ENCODE assay signal across 8 mouse cellular contexts in the genomic region with DNA sequence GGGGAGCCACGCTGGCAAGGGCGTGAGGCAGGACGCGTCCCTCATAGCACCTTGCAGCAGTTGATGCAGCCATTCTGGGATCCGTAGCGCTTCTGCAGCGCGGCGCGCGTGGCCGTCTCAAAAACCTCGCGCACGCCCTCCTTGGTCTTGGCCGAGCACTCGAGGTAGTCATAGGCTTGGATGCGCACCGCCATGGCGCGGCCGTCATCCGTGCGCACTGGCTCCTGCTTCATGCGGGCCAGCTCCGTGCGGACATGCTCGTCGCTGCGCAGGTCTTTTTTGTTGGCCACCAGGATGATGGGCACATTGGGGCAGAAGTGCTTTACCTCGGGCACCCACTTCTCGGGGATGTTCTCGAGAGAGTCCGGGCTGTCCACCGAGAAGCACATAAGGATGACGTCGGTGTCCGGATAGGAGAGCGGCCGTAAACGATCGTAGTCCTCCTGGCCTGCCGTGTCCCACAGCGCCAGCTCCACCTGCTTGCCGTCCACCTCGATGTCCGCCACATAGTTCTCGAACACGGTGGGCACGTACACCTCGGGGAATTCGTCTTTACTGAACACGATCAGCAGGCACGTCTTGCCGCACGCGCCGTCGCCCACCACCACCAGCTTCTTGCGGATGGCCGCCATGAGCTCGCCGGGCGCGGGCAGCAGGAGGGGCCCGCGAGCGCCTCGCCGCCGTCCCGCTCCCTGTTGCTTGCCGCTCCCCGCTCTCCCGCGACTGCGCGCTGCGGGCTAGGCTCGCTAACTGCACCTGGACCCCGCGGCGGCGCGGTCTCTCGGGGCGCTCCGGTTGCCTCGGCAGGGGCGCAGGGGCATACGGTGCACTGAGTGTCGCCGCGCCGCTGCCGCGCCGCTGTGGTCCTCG. TPM values are rescaled to one million over a fixed set of nuclear protein-coding genes. Genes with fewer than 3 reads are reported as not detected.
DNase-seq lines count a peak whose midpoint lies in the region; ATAC-seq lines count a peak whose summit lies in the region.

No protein-coding gene starts in this region.

- peak overlapping the region; percentile 95 for H3K27ac ChIP-seq in brown adipose tissue, adult 24 weeks (replicated peaks; ENCODE audit: low read depth, low read length)
- H3K27ac ChIP-seq in forebrain, embryonic 15.5 days (replicated peaks): peak overlapping the region; percentile 100

- H3K9me3 ChIP-seq in forebrain, embryonic 15.5 days: no peaks in the 10 kb centered on the region

- peak overlapping the region; percentile 76 for H3K4me3 ChIP-seq in brown adipose tissue, adult 24 weeks (ENCODE audit: insufficient read depth, low read depth, low read length)
- peak overlapping the region; percentile 89 for H3K4me3 ChIP-seq in forebrain, embryonic 15.5 days

- WGBS in forebrain, embryonic 15.5 days: under 1% methylated on average over 99 of the region's 99 CpGs

- H3K27me3 ChIP-seq in forebrain, embryonic 15.5 days: no peaks in the 10 kb centered on the region

- peaks cover 6% of the 10 kb centered on the region; the same call in 1 of the 2 replicates for H3K4me1 ChIP-seq in brown adipose tissue, adult 24 weeks (ENCODE audit: control insufficient read depth, insufficient read depth, insufficient read length, low read length)
- H3K4me1 ChIP-seq in forebrain, embryonic 15.5 days: peaks cover 37% of the 10 kb centered on the region

- ATAC-seq in forebrain, embryonic 15.5 days (replicated peaks): peak; percentile 62

- no peaks in the 10 kb centered on the region for H3K36me3 ChIP-seq in forebrain, embryonic 15.5 days

- intact Hi-C loops in heart, postnatal 25 days (cut with DNase I): no loop called here

- H3K4me2 ChIP-seq in forebrain, embryonic 15.5 days (replicated peaks): peak overlapping the region; percentile 83

- DNase-seq in MN1 (ENCODE audit: low spot score): peak; percentile 79
- peak; percentile 42 for DNase-seq in heart, postnatal 25 days (ENCODE audit: low spot score)
- peak; percentile 64 for DNase-seq in layer of hippocampus, adult 9-11 months
- DNase-seq in lung, postnatal 36 days: peak; percentile 65
- DNase-seq in retina, embryonic 14.5 days (ENCODE audit: low spot score): peak; percentile 74
- DNase-seq in c-Kit-positive CD71-positive TER-119-positive erythroid progenitor cells, embryonic 14.5 days (ENCODE audit: low spot score): no peak

- H3K9ac ChIP-seq in forebrain, embryonic 15.5 days (replicated peaks): peak overlapping the region; percentile 98

RNA-seq across cellular contexts. Expression of gene Rhob, which starts 0.6 kb away (rescaled TPM):
- 106 and 193 TPM in 2 replicates for polyA plus RNA-seq in brown adipose tissue, adult 24 weeks (2012; ENCODE audit: insufficient read depth, insufficient read length, missing spikeins)
- 73.8 and 77.6 TPM in 2 replicates for polyA plus RNA-seq in forebrain, embryonic 15.5 days (2015; fragmentation: Nextera tagmentation; extraction: Ambion mirVana)
- 100 to 1,000 TPM; 149 to 156 TPM for total RNA-seq in heart, postnatal 25 days (2021)
